Mouse (Mus musculus): ENCODE results near the gene Rhbdd1. TPM values are rescaled to one million over a fixed set of nuclear protein-coding genes. Genes with fewer than 3 reads are reported as not detected.

Rhbdd1 gene
- polyA plus RNA-seq, 1 experiment from 2014 or later = 6.6 TPM

GRCm38 (mm10) chr1:82289116-82289989, 26.9 kb upstream of the Rhbdd1 start:
- WGBS = 65% methylated on average over 35 of the region's 35 CpGs
- Histone ChIP-seq H3K9ac (replicated peaks; ENCODE audit: low read depth, low read length) (peak overlapping the region; percentile 72), H3K27ac (ENCODE audit: low read length) (peak overlapping the region; percentile 96), H3K4me3 (ENCODE audit: low read depth, low read length) (peak overlapping the region; percentile 70), H3K36me3 (ENCODE audit: control insufficient read depth, insufficient read depth, low read length) (peaks cover 9% of the 10 kb centered on the region), H3K27me3 (ENCODE audit: control insufficient read depth, insufficient read depth, low read length) (no peaks in the 10 kb centered on the region), H3K9me3 (ENCODE audit: control insufficient read depth, low read depth, low read length) (no peaks in the 10 kb centered on the region), H3K4me1 (ENCODE audit: control insufficient read depth, insufficient read depth, low read length) (peaks cover 30% of the 10 kb centered on the region), H3K4me2 (replicated peaks; ENCODE audit: low read depth, low read length) (peak overlapping the region; percentile 88)
- ATAC-seq (ENCODE audit: insufficient number of reproducible peaks, insufficient read depth, low FRiP score, low read depth) = no peak

DNA sequence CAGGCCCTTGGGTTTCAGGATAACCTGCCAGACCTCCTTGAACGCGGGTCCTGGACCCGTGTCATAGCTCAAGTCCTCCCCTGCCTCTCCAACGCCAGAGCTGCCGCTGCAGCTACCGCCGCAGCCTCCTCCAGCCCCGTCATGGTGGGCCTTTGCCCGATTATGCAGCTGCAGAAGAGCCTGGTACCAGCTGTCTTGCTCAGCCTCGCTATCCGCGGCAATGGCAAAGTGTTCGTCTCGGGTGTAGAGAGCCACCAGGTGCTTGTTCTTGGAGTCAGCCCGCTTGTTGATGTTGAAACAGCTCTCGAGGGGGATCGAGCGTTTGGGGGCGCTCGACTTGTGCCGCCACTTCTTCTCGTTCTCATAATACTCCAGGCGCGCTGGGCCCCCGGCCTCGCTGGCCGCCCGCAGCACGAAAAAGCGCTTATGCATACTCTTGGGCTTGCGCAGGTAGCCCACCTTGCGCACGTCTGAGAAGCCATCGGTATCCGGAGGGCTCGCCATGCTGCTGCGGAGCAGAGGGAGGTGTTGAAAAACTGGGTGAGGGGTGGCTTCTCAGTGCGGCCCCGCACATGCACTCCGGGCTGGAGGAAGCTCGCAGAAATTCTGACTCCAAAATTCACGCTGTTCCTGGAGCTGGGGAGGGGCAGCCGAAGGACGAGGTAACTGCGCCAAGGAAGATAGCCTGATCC, 26.1 kb upstream of the Rhbdd1 start:
- WGBS = under 1% methylated on average over 45 of the region's 45 CpGs
- peak overlapping the region; percentile 96 for H3K27ac ChIP-seq (ENCODE audit: low read length)
- no peaks in the 10 kb centered on the region for H3K9me3 ChIP-seq (ENCODE audit: control insufficient read depth, low read depth, low read length)
- H3K27me3 ChIP-seq (ENCODE audit: control insufficient read depth, insufficient read depth, low read length) = no peaks in the 10 kb centered on the region
- peak overlapping the region; percentile 88 for H3K4me2 ChIP-seq (replicated peaks; ENCODE audit: low read depth, low read length)
- H3K4me3 ChIP-seq (ENCODE audit: low read depth, low read length) = peak overlapping the region; percentile 70
- no peak for ATAC-seq (ENCODE audit: insufficient number of reproducible peaks, insufficient read depth, low FRiP score, low read depth)
- H3K4me1 ChIP-seq (ENCODE audit: control insufficient read depth, insufficient read depth, low read length) = peaks cover 30% of the 10 kb centered on the region
- H3K9ac ChIP-seq (replicated peaks; ENCODE audit: low read depth, low read length) = peak overlapping the region; percentile 72
- peaks cover 9% of the 10 kb centered on the region for H3K36me3 ChIP-seq (ENCODE audit: control insufficient read depth, insufficient read depth, low read length)

- H3K36me3 ChIP-seq (ENCODE audit: control insufficient read depth, insufficient read depth, low read length) = peaks cover 9% of the 10 kb centered on the region
- H3K9ac ChIP-seq (replicated peaks; ENCODE audit: low read depth, low read length) = peak overlapping the region; percentile 72
- peak overlapping the region; percentile 70 for H3K4me3 ChIP-seq (ENCODE audit: low read depth, low read length)
- ATAC-seq (ENCODE audit: insufficient number of reproducible peaks, insufficient read depth, low FRiP score, low read depth) = peak; percentile 50
- peak overlapping the region; percentile 88 for H3K4me2 ChIP-seq (replicated peaks; ENCODE audit: low read depth, low read length)
- H3K9me3 ChIP-seq (ENCODE audit: control insufficient read depth, low read depth, low read length) = no peaks in the 10 kb centered on the region
- H3K27me3 ChIP-seq (ENCODE audit: control insufficient read depth, insufficient read depth, low read length) = no peaks in the 10 kb centered on the region
- H3K4me1 ChIP-seq (ENCODE audit: control insufficient read depth, insufficient read depth, low read length) = peaks cover 30% of the 10 kb centered on the region
- WGBS = 0% methylated on average over 30 of the region's 31 CpGs
- H3K27ac ChIP-seq (ENCODE audit: low read length) = peak overlapping the region; percentile 96
Observed at GRCm38 (mm10) chr1:82290723-82291150, 25.5 kb upstream of the Rhbdd1 start.

GRCm38 (mm10) chr1:82291151-82291797, 25.0 kb upstream of the Rhbdd1 start, which contains the start of gene Irs1:
Gene Irs1 (minus strand): TSS chr1:82291416.
- Histone ChIP-seq H3K9me3 (ENCODE audit: control insufficient read depth, low read depth, low read length) (no peaks in the 10 kb centered on the region), H3K27me3 (ENCODE audit: control insufficient read depth, insufficient read depth, low read length) (no peaks in the 10 kb centered on the region), H3K4me2 (replicated peaks; ENCODE audit: low read depth, low read length) (peak within 1 kb of the TSS; percentile 88), H3K4me1 (ENCODE audit: control insufficient read depth, insufficient read depth, low read length) (peaks cover 30% of the 10 kb centered on the region), H3K9ac (replicated peaks; ENCODE audit: low read depth, low read length) (peak within 1 kb of the TSS; percentile 72), H3K36me3 (ENCODE audit: control insufficient read depth, insufficient read depth, low read length) (peaks cover 9% of the 10 kb centered on the region), H3K4me3 (ENCODE audit: low read depth, low read length) (peak within 1 kb of the TSS; percentile 70), H3K27ac (ENCODE audit: low read length) (peak within 1 kb of the TSS; percentile 96)
- WGBS = under 1% methylated on average over 44 of the region's 60 CpGs
- peak; percentile 89 for ATAC-seq (ENCODE audit: insufficient number of reproducible peaks, insufficient read depth, low FRiP score, low read depth)

DNA sequence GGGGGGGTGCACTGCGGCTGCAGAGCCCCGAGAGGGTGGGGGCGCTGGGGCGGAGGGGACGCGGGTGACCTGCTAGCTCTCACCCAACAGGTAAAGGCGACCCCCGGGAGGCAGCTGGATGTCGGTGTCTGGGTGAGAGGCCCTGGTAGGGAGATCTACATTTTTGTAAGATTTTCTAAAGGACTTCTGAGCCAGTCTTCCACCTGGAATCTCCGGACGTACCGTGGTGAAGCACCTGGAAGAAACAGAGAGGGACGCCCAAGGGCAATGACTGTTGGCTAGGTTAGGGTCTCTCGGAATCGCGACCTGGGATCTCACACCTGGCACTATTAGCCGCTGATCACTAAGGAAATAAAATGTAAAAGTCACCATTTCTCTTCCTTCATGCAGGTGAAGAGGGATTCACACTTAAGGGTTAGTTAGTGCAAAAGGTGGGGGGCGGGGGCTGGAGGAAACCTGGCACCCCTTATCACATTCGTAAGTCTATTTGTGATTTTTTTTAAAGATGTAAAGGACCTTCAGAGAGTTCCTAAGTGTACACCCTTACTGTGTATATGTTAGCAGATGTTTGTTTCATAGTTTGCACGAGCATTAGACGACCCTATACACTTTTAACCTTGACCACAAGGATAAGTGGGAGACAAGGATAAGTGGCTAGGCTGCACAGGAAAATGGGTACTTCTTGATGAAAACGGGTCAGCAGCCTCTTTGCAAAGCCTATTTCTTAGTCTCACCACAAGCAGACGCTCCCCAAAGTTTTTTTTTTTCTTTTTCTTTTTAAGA, 24.1 kb upstream of the Rhbdd1 start:
- 1% methylated on average over 23 of the region's 23 CpGs for WGBS
- peak overlapping the region; percentile 72 for H3K9ac ChIP-seq (replicated peaks; ENCODE audit: low read depth, low read length)
- peak; percentile 0; the same call in 1 of the 2 replicates for ATAC-seq (ENCODE audit: insufficient number of reproducible peaks, insufficient read depth, low FRiP score, low read depth)
- peak overlapping the region; percentile 96; the same call in 1 of the 2 replicates for H3K27ac ChIP-seq (ENCODE audit: low read length)
- H3K4me1 ChIP-seq (ENCODE audit: control insufficient read depth, insufficient read depth, low read length) = peaks cover 28% of the 10 kb centered on the region
- H3K4me3 ChIP-seq (ENCODE audit: low read depth, low read length) = peak overlapping the region; percentile 70
- H3K4me2 ChIP-seq (replicated peaks; ENCODE audit: low read depth, low read length) = peak overlapping the region; percentile 88
- H3K9me3 ChIP-seq (ENCODE audit: control insufficient read depth, low read depth, low read length) = no peaks in the 10 kb centered on the region
- no peaks in the 10 kb centered on the region for H3K27me3 ChIP-seq (ENCODE audit: control insufficient read depth, insufficient read depth, low read length)
- peaks cover 9% of the 10 kb centered on the region for H3K36me3 ChIP-seq (ENCODE audit: control insufficient read depth, insufficient read depth, low read length)

DNA sequence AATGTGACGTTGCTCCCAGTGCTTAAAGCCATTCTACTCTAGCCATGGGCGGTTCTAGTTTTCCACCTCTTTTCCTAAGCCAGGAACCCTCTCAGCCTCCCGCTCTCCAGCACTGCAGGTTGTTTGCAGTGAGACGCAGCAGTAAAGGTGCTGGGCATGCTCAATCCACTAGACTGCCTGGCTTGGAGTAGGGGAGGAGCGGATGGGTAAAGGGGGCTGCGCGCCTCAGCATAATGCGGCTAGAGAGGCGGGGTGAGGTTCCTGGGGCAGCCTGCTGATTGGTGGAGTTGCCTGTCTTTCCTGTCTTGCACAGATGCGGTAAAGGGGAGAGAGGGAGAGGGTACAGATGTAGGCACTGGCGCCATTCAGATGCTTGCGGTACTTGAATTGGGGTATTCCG, 23.5 kb upstream of the Rhbdd1 start:
- H3K27me3 ChIP-seq (ENCODE audit: control insufficient read depth, insufficient read depth, low read length) = no peaks in the 10 kb centered on the region
- under 1% methylated on average over 13 of the region's 13 CpGs for WGBS
- H3K4me2 ChIP-seq (replicated peaks; ENCODE audit: low read depth, low read length) = peak overlapping the region; percentile 88
- H3K36me3 ChIP-seq (ENCODE audit: control insufficient read depth, insufficient read depth, low read length) = peaks cover 6% of the 10 kb centered on the region
- peak overlapping the region; percentile 70 for H3K4me3 ChIP-seq (ENCODE audit: low read depth, low read length)
- peak; percentile 20; the same call in 1 of the 2 replicates for ATAC-seq (ENCODE audit: insufficient number of reproducible peaks, insufficient read depth, low FRiP score, low read depth)
- no peak overlapping the region for H3K9ac ChIP-seq (replicated peaks; ENCODE audit: low read depth, low read length)
- no peak overlapping the region for H3K27ac ChIP-seq (ENCODE audit: low read length)
- H3K9me3 ChIP-seq (ENCODE audit: control insufficient read depth, low read depth, low read length) = no peaks in the 10 kb centered on the region
- peaks cover 25% of the 10 kb centered on the region for H3K4me1 ChIP-seq (ENCODE audit: control insufficient read depth, insufficient read depth, low read length)

- H3K9ac ChIP-seq (replicated peaks; ENCODE audit: low read depth, low read length) = no peak overlapping the region
- no peak overlapping the region for H3K4me2 ChIP-seq (replicated peaks; ENCODE audit: low read depth, low read length)
- no peak for ATAC-seq (ENCODE audit: insufficient number of reproducible peaks, insufficient read depth, low FRiP score, low read depth)
- H3K4me3 ChIP-seq (ENCODE audit: low read depth, low read length) = no peak overlapping the region
- 16% methylated on average over 6 of the region's 6 CpGs for WGBS
- peaks cover 11% of the 10 kb centered on the region for H3K4me1 ChIP-seq (ENCODE audit: control insufficient read depth, insufficient read depth, low read length)
- no peaks in the 10 kb centered on the region for H3K27me3 ChIP-seq (ENCODE audit: control insufficient read depth, insufficient read depth, low read length)
- no peaks in the 10 kb centered on the region for H3K9me3 ChIP-seq (ENCODE audit: control insufficient read depth, low read depth, low read length)
- no peak overlapping the region for H3K27ac ChIP-seq (ENCODE audit: low read length)
- H3K36me3 ChIP-seq (ENCODE audit: control insufficient read depth, insufficient read depth, low read length) = no peaks in the 10 kb centered on the region
Observed at GRCm38 (mm10) chr1:82294102-82294501, 22.1 kb upstream of the Rhbdd1 start.

Data from stomach, embryonic 14.5 days (tissue).